ENCODE assay signal across 8 mouse cellular contexts in the genomic region with DNA sequence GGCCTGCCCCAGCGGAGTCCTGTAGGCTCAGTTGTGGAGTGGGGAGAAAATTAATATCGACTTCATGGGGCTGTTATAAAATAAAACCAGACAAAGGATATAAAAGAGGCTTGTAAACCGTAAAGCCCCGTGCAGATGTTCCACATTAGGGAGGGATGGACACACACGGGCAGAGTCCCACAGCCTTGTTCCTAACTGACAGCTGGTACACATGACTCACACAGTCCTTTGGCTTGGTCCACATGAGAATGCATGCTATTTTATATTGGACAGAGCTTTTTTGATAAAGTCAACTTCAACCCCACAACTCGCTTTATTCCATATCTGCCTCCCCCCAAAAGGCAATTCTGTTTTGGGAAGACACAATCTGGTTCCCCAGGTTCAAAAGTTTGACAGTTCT. TPM values are rescaled to one million over a fixed set of nuclear protein-coding genes. Genes with fewer than 3 reads are reported as not detected.
DNase-seq lines count a peak whose midpoint lies in the region; ATAC-seq and TF ChIP-seq lines count a peak whose summit lies in the region.

No protein-coding gene starts in this region.

- peak overlapping the region; percentile 87 for H3K27ac ChIP-seq in heart, embryonic 10.5 days
- peak overlapping the region; percentile 85 for H3K27ac ChIP-seq in heart, embryonic 15.5 days
- H3K27ac ChIP-seq in liver, postnatal 0 days (ENCODE audit: low read depth) = peak overlapping the region; percentile 64

- no peak for TF ChIP-seq EP300 in liver, postnatal 0 days (IDR thresholded peaks at IDR 0.05; ENCODE audit: low read depth)

- no peak overlapping the region for H3K4me3 ChIP-seq in heart, embryonic 10.5 days
- H3K4me3 ChIP-seq in C2C12 (ENCODE audit: insufficient read depth, poor library complexity, severe bottlenecking) = no peak overlapping the region
- no peak overlapping the region for H3K4me3 ChIP-seq in heart, embryonic 15.5 days
- no peak overlapping the region for H3K4me3 ChIP-seq in liver, postnatal 0 days (ENCODE audit: low read depth, low read length)

- TF ChIP-seq CTCF in C2C12 (IDR thresholded peaks at IDR 0.05; ENCODE audit: control insufficient read depth, insufficient read depth, insufficient read length) = no peak
- no peak for TF ChIP-seq CTCF in liver, postnatal 0 days (IDR thresholded peaks at IDR 0.05; ENCODE audit: low read depth)

- intact Hi-C loops in heart, postnatal 25 days (cut with DNase I) = loop anchor here (5.0 kb wide), 1 partner anchor 55 kb away; no protein-coding TSS in a partner anchor

- peaks cover 23% of the 10 kb centered on the region for H3K79me3 ChIP-seq in C2C12 (ENCODE audit: low read depth)

- H3K4me1 ChIP-seq in heart, embryonic 10.5 days = peaks cover 94% of the 10 kb centered on the region
- peaks cover 94% of the 10 kb centered on the region for H3K4me1 ChIP-seq in heart, embryonic 15.5 days (replicated peaks)
- peaks cover 30% of the 10 kb centered on the region for H3K4me1 ChIP-seq in liver, postnatal 0 days (ENCODE audit: insufficient read depth)

- no peaks in the 10 kb centered on the region for H3K9me3 ChIP-seq in heart, embryonic 10.5 days
- H3K9me3 ChIP-seq in heart, embryonic 15.5 days (replicated peaks) = no peaks in the 10 kb centered on the region
- no peaks in the 10 kb centered on the region for H3K9me3 ChIP-seq in liver, postnatal 0 days (ENCODE audit: low read length)

- H3K79me2 ChIP-seq in C2C12 (ENCODE audit: control insufficient read depth, insufficient read depth) = peaks cover 92% of the 10 kb centered on the region

- WGBS in heart, embryonic 10.5 days = 74% methylated on average over 6 of the region's 6 CpGs
- 55% methylated on average over 6 of the region's 6 CpGs for WGBS in heart, embryonic 15.5 days
- WGBS in liver, postnatal 0 days (ENCODE audit: insufficient replicate concordance) = 67% methylated on average over 6 of the region's 6 CpGs

- H3K4me2 ChIP-seq in heart, embryonic 15.5 days = peak overlapping the region; percentile 30
- no peak overlapping the region for H3K4me2 ChIP-seq in liver, postnatal 0 days (ENCODE audit: low read depth, low read length)

- H3K36me3 ChIP-seq in heart, embryonic 10.5 days = peaks cover 12% of the 10 kb centered on the region
- peaks cover 4% of the 10 kb centered on the region for H3K36me3 ChIP-seq in C2C12 (ENCODE audit: control insufficient read depth, insufficient read depth)
- peaks cover 4% of the 10 kb centered on the region; the same call in 1 of the 2 replicates for H3K36me3 ChIP-seq in heart, embryonic 15.5 days
- H3K36me3 ChIP-seq in liver, postnatal 0 days (replicated peaks; ENCODE audit: insufficient read depth, low read length) = peaks cover 8% of the 10 kb centered on the region; the same call in 1 of the 2 replicates

- H3K27me3 ChIP-seq in heart, embryonic 10.5 days (ENCODE audit: insufficient read depth, poor library complexity, severe bottlenecking) = no peaks in the 10 kb centered on the region
- H3K27me3 ChIP-seq in C2C12 (ENCODE audit: control insufficient read depth, insufficient read depth, insufficient read length) = no peaks in the 10 kb centered on the region
- H3K27me3 ChIP-seq in heart, embryonic 15.5 days = no peaks in the 10 kb centered on the region
- no peaks in the 10 kb centered on the region for H3K27me3 ChIP-seq in liver, postnatal 0 days (ENCODE audit: insufficient read depth, low read length)

- H3K9ac ChIP-seq in heart, embryonic 15.5 days = peak overlapping the region; percentile 11; the same call in 1 of the 2 replicates
- no peak overlapping the region for H3K9ac ChIP-seq in liver, postnatal 0 days (replicated peaks)

- no peak for ATAC-seq in heart, embryonic 15.5 days (replicated peaks; ENCODE audit: insufficient number of reproducible peaks, insufficient read depth, low FRiP score, low read depth)
- ATAC-seq in liver, postnatal 0 days = no peak
- ATAC-seq in megakaryocyte-erythroid progenitor cell, adult 5-6 weeks (replicated peaks; ENCODE audit: low FRiP score, low TSS enrichment, poor library complexity, severe bottlenecking) = no peak

- no peak for DNase-seq in heart, embryonic 10.5 days (ENCODE audit: low spot score)
- no peak for DNase-seq in heart, postnatal 25 days (ENCODE audit: low spot score)
- no peak for DNase-seq in liver, postnatal 0 days
- DNase-seq in urinary bladder, postnatal 4 days (ENCODE audit: low spot score in 2 of 2) = no peak
- no peak for DNase-seq in urinary bladder, adult 2 months (ENCODE audit: low spot score)

- no peak overlapping the region for H3ac ChIP-seq in C2C12 (ENCODE audit: control insufficient read depth, insufficient read length, low read depth)

TF ChIP-seq in C2C12, 6 proteins besides CTCF, POLR2A, EP300 and RAD21:
- TF ChIP-seq FOSL1 (IDR thresholded peaks at IDR 0.05; ENCODE audit: insufficient read depth, low read length, poor library complexity, severe bottlenecking) = no peak
- TF ChIP-seq MYOG (IDR thresholded peaks at IDR 0.05; ENCODE audit: control insufficient read depth, extremely low read depth, insufficient read length) = no peak
- no peak for TF ChIP-seq USF1 (IDR thresholded peaks at IDR 0.05; ENCODE audit: low read depth)
- no peak for TF ChIP-seq CEBPB (IDR thresholded peaks at IDR 0.05; ENCODE audit: low read depth)
- TF ChIP-seq MYOD1 (IDR thresholded peaks at IDR 0.05; ENCODE audit: control insufficient read depth, insufficient read length, low read depth) = peak; percentile 73
- TF ChIP-seq MAX (IDR thresholded peaks at IDR 0.05) = peak; percentile 15

RNA-seq across cellular contexts. Expression of gene Shb, which starts 59.6 kb away (rescaled TPM):
- polyA plus RNA-seq in heart, embryonic 10.5 days (2016; fragmentation: Nextera tagmentation; extraction: Ambion mirVana) = 8.2 and 8.3 TPM in 2 replicates
- 10 to 100 TPM; 34.9 to 37.7 TPM for total RNA-seq in heart, postnatal 25 days (2021)
- polyA plus RNA-seq in C2C12 (2012; fragmentation: generic; extraction: Trizol) = 35.1 TPM
- 8.6 and 10.7 TPM in 2 replicates for polyA plus RNA-seq in heart, embryonic 15.5 days (2015; fragmentation: Nextera tagmentation; extraction: Ambion mirVana)
- polyA plus RNA-seq in liver, postnatal 0 days (2015; fragmentation: Nextera tagmentation; extraction: Ambion mirVana) = 2.5 and 3.2 TPM in 2 replicates
- 3.3 and 7.8 TPM in 2 replicates for total RNA-seq in megakaryocyte-erythroid progenitor cell, adult 5-6 weeks (2014; fragmentation: Nextera tagmentation)
- 0.50 and 8.9 TPM in 2 replicates for total RNA-seq in megakaryocyte-erythroid progenitor cell, adult 5-6 weeks (2017)
- 29.4 and 40.4 TPM in 2 replicates for polyA plus RNA-seq in urinary bladder, adult 2 months (2012; rRNA removed)
